Mouse (Mus musculus) CH12.LX (cell line): ENCODE data around the gene Thsd4.

Source experiments
- CHD2 ChIP-seq: IDR thresholded peaks from 2 replicates; pipeline ENCODE4 v1.6.1; 2011; ENCODE audit warnings: low read length, improper control_type of control experiment
- CTCF ChIP-seq, 2 experiments: IDR thresholded peaks in 1 of 2; conservative IDR thresholded peaks in 1 of 2; 2 replicates each; pipeline ENCODE4 v1.5.1; 2011 to 2012; ENCODE audit warnings: low read depth in 2 of 2, low read length in 2 of 2, improper control_type of control experiment in 1 of 2, inconsistent platforms in 1 of 2, mild to moderate bottlenecking in 1 of 2, moderate library complexity in 1 of 2
- E2F4 ChIP-seq: IDR thresholded peaks from 2 replicates; pipeline ENCODE4 v1.6.1; 2011; ENCODE audit warnings: low read depth, low read length, improper control_type of control experiment; ENCODE audit not compliant: insufficient replicate concordance
- KAT2A ChIP-seq: IDR thresholded peaks from 2 replicates; pipeline ENCODE4 v1.6.1; 2012; ENCODE audit warnings: low read length, improper control_type of control experiment, inconsistent platforms; ENCODE audit not compliant: insufficient replicate concordance
- MAFK ChIP-seq: IDR thresholded peaks from 2 replicates; pipeline ENCODE4 v1.6.1; 2011; ENCODE audit warnings: low read length, improper control_type of control experiment; ENCODE audit not compliant: insufficient replicate concordance
- MEF2A ChIP-seq: IDR thresholded peaks from 2 replicates; pipeline ENCODE4 v1.6.1; 2014; ENCODE audit warnings: low read depth, mild to moderate bottlenecking, inconsistent platforms, low read length, improper control_type of control experiment, borderline replicate concordance
- POLR2A ChIP-seq: IDR thresholded peaks from 2 replicates; pipeline ENCODE4 v1.6.1; 2011; ENCODE audit warnings: low read depth, mild to moderate bottlenecking, improper control_type of control experiment, low read length
- ZKSCAN1 ChIP-seq: IDR thresholded peaks from 2 replicates; pipeline ENCODE4 v1.6.1; 2012; ENCODE audit warnings: low read depth, inconsistent platforms, low read length, improper control_type of control experiment, borderline replicate concordance

DNA sequence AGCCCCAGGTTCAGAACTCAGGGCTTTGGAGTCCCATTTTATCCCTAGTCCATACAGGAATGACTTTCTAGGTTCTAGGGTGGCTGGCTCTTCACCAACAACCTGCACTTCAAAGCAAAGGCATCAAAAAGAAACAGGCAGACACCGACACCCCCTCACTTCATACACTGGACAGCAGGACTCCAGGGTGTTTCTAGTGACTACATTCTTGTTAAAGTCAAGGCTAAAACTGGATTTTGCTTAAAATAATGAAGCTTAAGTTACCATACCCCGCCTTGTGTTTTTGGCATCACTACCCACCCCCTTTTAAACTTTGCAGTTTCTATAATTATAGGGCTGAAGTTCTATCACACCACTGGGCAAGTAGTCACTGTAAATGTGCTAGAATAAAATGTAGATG, 225.6 kb downstream of the Thsd4 start:
- no peak for TF ChIP-seq CHD2
- no peak for TF ChIP-seq CTCF (conservative IDR thresholded peaks at IDR 0.05 in 1 of 2, IDR thresholded peaks at IDR 0.05 in 1 of 2; ENCODE audit: low read depth in 2 of 2, low read length in 2 of 2)
- no peak for TF ChIP-seq KAT2A
- no peak for TF ChIP-seq POLR2A
- TF ChIP-seq E2F4: no peak
- no peak for TF ChIP-seq MAFK
- TF ChIP-seq ZKSCAN1: no peak
- no peak for TF ChIP-seq MEF2A
